Mouse (Mus musculus): Measurements from ENCODE around the gene Henmt1.

- no peak for TF ChIP-seq GATA1 (IDR thresholded peaks at IDR 0.05; ENCODE audit: low read length)
- no peak for TF ChIP-seq TAL1 (IDR thresholded peaks at IDR 0.05; ENCODE audit: low read length)
Measured at GRCm38 (mm10) chr3:108902038-108902437, 37.6 kb upstream of the Henmt1 start.
